Mouse (Mus musculus) liver, embryonic 12.5 days (tissue): ENCODE measurements around the gene Trank1. TPM values are rescaled to one million over a fixed set of nuclear protein-coding genes. Genes with fewer than 3 reads are reported as not detected.
A peak's percentile ranks its signal among the peaks of the same experiment; 100 is the strongest.

Source experiments
- ATAC-seq: fragments of 200-750 bp; cut with Nextera tagmentation; 2 replicates; pipeline ENCODE4 v1.8.0; 2017; ENCODE audit warnings: moderate number of reproducible peaks, mild to moderate bottlenecking, moderate library complexity
- H3K27ac ChIP-seq: fragments of 300-500 bp; sonication (generic); 2 replicates; pipeline ENCODE4 v1.5.1; 2016; ENCODE audit warnings: mild to moderate bottlenecking
- H3K27me3 ChIP-seq: fragments of 300-500 bp; sonication (generic); replicated peaks from 2 replicates; pipeline ENCODE4 v1.6.1; 2016; ENCODE audit warnings: mild to moderate bottlenecking, moderate library complexity
- H3K36me3 ChIP-seq: fragments of 300-500 bp; sonication (generic); 2 replicates; pipeline ENCODE4 v1.6.1; 2016; ENCODE audit warnings: mild to moderate bottlenecking, moderate library complexity
- H3K4me1 ChIP-seq: fragments of 300-500 bp; sonication (generic); 2 replicates; pipeline ENCODE4 v1.6.1; 2016
- H3K4me2 ChIP-seq: fragments of 300-500 bp; sonication (generic); 2 replicates; pipeline ENCODE4 v1.6.1; 2016; ENCODE audit warnings: mild to moderate bottlenecking, moderate library complexity
- H3K4me3 ChIP-seq: fragments of 300-500 bp; sonication (generic); 2 replicates; pipeline ENCODE4 v1.5.1; 2016; ENCODE audit warnings: mild to moderate bottlenecking, moderate library complexity
- H3K9ac ChIP-seq: fragments of 300-500 bp; sonication (generic); 2 replicates; pipeline ENCODE4 v1.6.1; 2016; ENCODE audit warnings: mild to moderate bottlenecking, moderate library complexity
- H3K9me3 ChIP-seq: fragments of 300-500 bp; sonication (generic); replicated peaks from 2 replicates; pipeline ENCODE4 v1.6.1; 2016; ENCODE audit warnings: mild to moderate bottlenecking, moderate library complexity
- WGBS: fragments of 180-500 bp; shearing (Covaris S2); methylation state at CpG from one replicate; pipeline ENCODE4 v1.1.7; 2016; ENCODE audit not compliant: insufficient replicate concordance; 5-methylcytosine and 5-hydroxymethylcytosine counted together
- polyA plus RNA-seq: library from polyadenylated mRNA; unstranded; fragments of >200 nt; fragmentation: Nextera tagmentation; extraction: Ambion mirVana; gene quantifications from 2 replicates; pipeline ENCODE4 v1.2.1, GENCODE M21; 2016

The Trank1 gene
- polyA plus RNA-seq, result not detected in 2 replicates

- no peak; the same call in 1 of the 2 replicates for ATAC-seq
- Histone ChIP-seq H3K4me2 (peak within 1 kb of the TSS; percentile 66), H3K9ac (no peak within 1 kb of the TSS), H3K4me3 (peak within 1 kb of the TSS; percentile 39), H3K27ac (no peak within 1 kb of the TSS), H3K9me3 (0 out of 2 replicates have a peak, but pooled peaks cover 4% of the 10 kb centered on the region), H3K4me1 (peaks cover 11% of the 10 kb centered on the region; the same call in 1 of the 2 replicates), H3K27me3 (peaks cover 65% of the 10 kb centered on the region), H3K36me3 (no peaks in the 10 kb centered on the region)
- WGBS, result 11% methylated on average over 72 of the region's 72 CpGs
These were observed at the start of gene Trank1 for GRCm38 (mm10) chr9:111311031-111311842. Gene Trank1, plus strand, starts transcription at chr9:111311739.

GRCm38 (mm10) chr9:111267998-111268397 lies 43.5 kb upstream of the Trank1 start:
- Histone ChIP-seq H3K9ac (no peak overlapping the region), H3K4me2 (no peak overlapping the region), H3K27ac (no peak overlapping the region), H3K36me3 (peaks cover 51% of the 10 kb centered on the region), H3K27me3 (no peaks in the 10 kb centered on the region), H3K4me1 (peaks cover 22% of the 10 kb centered on the region), H3K9me3 (no peaks in the 10 kb centered on the region), H3K4me3 (no peak overlapping the region)
- ATAC-seq, result no peak
- 93% methylated on average over 2 of the region's 2 CpGs for WGBS

- WGBS, result 4% methylated on average over 5 of the region's 5 CpGs
- Histone ChIP-seq H3K9ac (peak overlapping the region; percentile 89), H3K27ac (peak overlapping the region; percentile 94), H3K27me3 (no peaks in the 10 kb centered on the region), H3K4me3 (peak overlapping the region; percentile 92), H3K9me3 (no peaks in the 10 kb centered on the region), H3K4me2 (peak overlapping the region; percentile 69), H3K4me1 (peaks cover 48% of the 10 kb centered on the region), H3K36me3 (peaks cover 42% of the 10 kb centered on the region)
- ATAC-seq, result no peak
These were observed 40.9 kb upstream of the Trank1 start for GRCm38 (mm10) chr9:111270606-111271005.

DNA sequence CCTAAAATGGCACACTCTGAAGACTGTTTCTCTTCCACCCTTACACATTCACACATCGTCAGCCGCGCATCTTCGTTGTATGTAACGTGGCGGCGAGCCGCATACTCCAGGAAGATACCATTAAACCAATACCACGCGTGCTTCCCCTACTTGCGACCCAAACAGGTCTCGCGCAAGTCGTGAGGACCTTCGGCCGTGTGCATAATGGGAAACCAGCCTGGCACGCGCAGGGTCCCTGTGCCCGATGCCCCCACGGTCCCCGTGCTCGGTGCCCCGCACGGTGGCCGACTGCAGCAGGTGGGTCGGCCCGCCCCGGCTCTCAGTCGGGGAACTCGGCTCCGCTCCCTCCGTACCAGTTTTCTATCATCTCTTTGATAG lies 40.5 kb upstream of the Trank1 start:
- Histone ChIP-seq H3K4me1 (peaks cover 53% of the 10 kb centered on the region), H3K27me3 (no peaks in the 10 kb centered on the region), H3K27ac (peak overlapping the region; percentile 94), H3K4me2 (peak overlapping the region; percentile 69), H3K36me3 (peaks cover 37% of the 10 kb centered on the region), H3K9ac (peak overlapping the region; percentile 89), H3K9me3 (no peaks in the 10 kb centered on the region), H3K4me3 (peak overlapping the region; percentile 92)
- under 1% methylated on average over 32 of the region's 32 CpGs for WGBS
- peak; percentile 48 for ATAC-seq

GRCm38 (mm10) chr9:111271434-111272160 lies 39.9 kb upstream of the Trank1 start, which contains the start of the genes Mlh1 and Epm2aip1:
Gene Mlh1, minus strand, starts transcription at chr9:111271791.
Gene Epm2aip1, plus strand, starts transcription at chr9:111271929.
- Histone ChIP-seq H3K4me1 (peaks cover 58% of the 10 kb centered on the region), H3K9me3 (no peaks in the 10 kb centered on the region), H3K9ac (peak within 1 kb of the TSS; percentile 97), H3K4me3 (peak within 1 kb of the TSS; percentile 92), H3K27ac (peak within 1 kb of the TSS; percentile 99), H3K36me3 (peaks cover 37% of the 10 kb centered on the region), H3K27me3 (no peaks in the 10 kb centered on the region), H3K4me2 (peak within 1 kb of the TSS; percentile 89)
- ATAC-seq, result peak; percentile 97
- under 1% methylated on average over 64 of the region's 64 CpGs for WGBS

GRCm38 (mm10) chr9:111272356-111272755 lies 39.2 kb upstream of the Trank1 start:
- H3K27me3 ChIP-seq, result no peaks in the 10 kb centered on the region
- WGBS, result 7% methylated on average over 19 of the region's 19 CpGs
- peak overlapping the region; percentile 89 for H3K4me2 ChIP-seq
- H3K27ac ChIP-seq, result peak overlapping the region; percentile 99
- peaks cover 36% of the 10 kb centered on the region for H3K36me3 ChIP-seq
- peak overlapping the region; percentile 97 for H3K9ac ChIP-seq
- H3K4me3 ChIP-seq, result peak overlapping the region; percentile 92
- H3K9me3 ChIP-seq, result no peaks in the 10 kb centered on the region
- no peak for ATAC-seq
- H3K4me1 ChIP-seq, result peaks cover 61% of the 10 kb centered on the region

- peak overlapping the region; percentile 89 for H3K4me2 ChIP-seq
- ATAC-seq, result no peak
- no peaks in the 10 kb centered on the region for H3K27me3 ChIP-seq
- H3K4me3 ChIP-seq, result peak overlapping the region; percentile 92
- peaks cover 36% of the 10 kb centered on the region for H3K36me3 ChIP-seq
- peak overlapping the region; percentile 97 for H3K9ac ChIP-seq
- H3K27ac ChIP-seq, result peak overlapping the region; percentile 99
- WGBS, result 63% methylated on average over 15 of the region's 15 CpGs
- H3K9me3 ChIP-seq, result no peaks in the 10 kb centered on the region
- peaks cover 61% of the 10 kb centered on the region for H3K4me1 ChIP-seq
These were observed 38.3 kb upstream of the Trank1 start for GRCm38 (mm10) chr9:111272996-111273785.

GRCm38 (mm10) chr9:111273958-111274357 lies 37.6 kb upstream of the Trank1 start:
- H3K4me1 ChIP-seq, result peaks cover 61% of the 10 kb centered on the region

DNA sequence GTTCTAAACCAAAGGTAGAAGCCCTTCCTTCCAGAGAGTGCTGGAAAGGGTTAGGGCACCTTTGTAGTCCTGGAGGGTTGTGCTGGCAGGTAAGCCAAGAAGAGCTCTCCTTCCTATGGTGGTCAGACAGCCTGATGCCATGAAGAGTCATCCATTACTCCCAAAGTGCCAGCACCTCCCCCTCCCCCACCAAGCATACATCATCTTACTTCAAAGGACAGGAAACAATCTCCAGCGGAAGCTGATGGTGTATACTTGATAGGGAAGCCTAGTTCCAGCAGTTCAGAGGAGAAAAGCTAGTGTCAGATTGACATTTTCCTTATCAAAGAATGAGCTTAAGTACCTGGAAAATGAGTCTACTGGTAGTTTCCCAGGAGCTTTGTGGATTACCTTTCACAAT lies 36.4 kb upstream of the Trank1 start:
- H3K27ac ChIP-seq, result no peak overlapping the region
- 21% methylated on average over 1 of the region's 1 CpGs for WGBS
- H3K4me2 ChIP-seq, result peak overlapping the region; percentile 89
- H3K9ac ChIP-seq, result 0 out of 2 replicates have a peak overlapping the region, but pooled peaks have one; percentile 17
- peaks cover 51% of the 10 kb centered on the region for H3K4me1 ChIP-seq
- no peaks in the 10 kb centered on the region for H3K9me3 ChIP-seq
- H3K4me3 ChIP-seq, result peak overlapping the region; percentile 28
- H3K36me3 ChIP-seq, result peaks cover 53% of the 10 kb centered on the region
- ATAC-seq, result no peak
- H3K27me3 ChIP-seq, result no peaks in the 10 kb centered on the region

More at GRCm38 (mm10) chr9:111273958-111274357, 37.6 kb upstream of the Trank1 start:
- no peak overlapping the region for H3K27ac ChIP-seq
- no peak for ATAC-seq
- WGBS, result 87% methylated on average over 1 of the region's 1 CpGs
- H3K27me3 ChIP-seq, result no peaks in the 10 kb centered on the region
- peak overlapping the region; percentile 89 for H3K4me2 ChIP-seq
- no peaks in the 10 kb centered on the region for H3K9me3 ChIP-seq
- H3K9ac ChIP-seq, result peak overlapping the region; percentile 97; the same call in 1 of the 2 replicates
- H3K4me3 ChIP-seq, result peak overlapping the region; percentile 92
- peaks cover 44% of the 10 kb centered on the region for H3K36me3 ChIP-seq

DNA sequence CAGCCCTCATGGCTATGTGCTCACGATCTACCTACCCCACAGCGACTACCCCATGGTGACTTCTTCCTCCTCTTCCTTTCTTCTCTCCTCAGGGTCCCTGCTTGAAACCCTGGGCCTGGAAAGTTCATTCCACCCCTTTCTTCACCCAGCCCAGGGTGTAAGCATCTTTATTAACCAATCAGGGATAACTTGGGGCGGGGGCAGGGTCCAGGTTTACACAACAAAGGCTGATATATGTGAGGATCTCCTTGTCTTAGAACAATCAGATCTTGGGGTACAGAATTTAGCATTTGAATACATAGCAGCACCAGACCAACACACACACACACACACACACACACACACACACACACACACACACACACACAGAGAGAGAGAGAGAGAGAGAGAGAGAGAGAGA lies 26.5 kb upstream of the Trank1 start:
- Histone ChIP-seq H3K4me2 (no peak overlapping the region), H3K27me3 (no peaks in the 10 kb centered on the region), H3K36me3 (no peaks in the 10 kb centered on the region), H3K27ac (no peak overlapping the region), H3K4me1 (peaks cover 11% of the 10 kb centered on the region), H3K4me3 (no peak overlapping the region), H3K9ac (no peak overlapping the region), H3K9me3 (no peaks in the 10 kb centered on the region)
- WGBS, result 39% methylated on average over 3 of the region's 3 CpGs
- no peak for ATAC-seq

GRCm38 (mm10) chr9:111285676-111286075 lies 25.9 kb upstream of the Trank1 start:
- ATAC-seq, result no peak
- Histone ChIP-seq H3K27ac (no peak overlapping the region), H3K4me2 (no peak overlapping the region), H3K27me3 (peaks cover 6% of the 10 kb centered on the region; the same call in 1 of the 2 replicates), H3K9me3 (no peaks in the 10 kb centered on the region), H3K9ac (no peak overlapping the region), H3K4me1 (peaks cover 11% of the 10 kb centered on the region), H3K4me3 (no peak overlapping the region), H3K36me3 (no peaks in the 10 kb centered on the region)
- WGBS, result 42% methylated on average over 5 of the region's 5 CpGs
